Mouse (Mus musculus) Patski (cell line): ENCODE data around the gene 2300002M23Rik. TPM values are rescaled to one million over a fixed set of nuclear protein-coding genes. Genes with fewer than 3 reads are reported as not detected.

ENCODE experiments used
- ATAC-seq: fragments of 100-300 bp; one replicate; pipeline ENCODE4 v1.8.0; 2021
- CTCF ChIA-PET: fragments of 350-600 bp; sonication (Branson Sonifier 250); formaldehyde crosslinking; loops from one replicate; lab custom pipeline; 2022; ENCODE audit warnings: inconsistent platforms; lab: Charles Lee
- POLR2A ChIA-PET: fragments of 350-600 bp; sonication (Branson Sonifier 250); formaldehyde crosslinking; loops from one replicate; lab custom pipeline; 2022; ENCODE audit warnings: antibody characterized with exemption, inconsistent platforms; lab: Charles Lee
- DNase-seq: peaks from one replicate; pipeline ENCODE4 v3.0.0-alpha.2; 2011; ENCODE audit warnings: low read depth, low spot score
- H3K27me3 ChIP-seq: fragments of 371-371 bp; one replicate; pipeline ENCODE4 v1.5.1; 2021
- CTCF ChIP-seq: fragments of 100-300 bp; IDR thresholded peaks from one replicate; pipeline ENCODE4 v1.5.1; 2021
- in situ Hi-C: fragments of 300-500 bp; cut with MboI; formaldehyde crosslinking; loops from 3 replicates; pipeline ENCODE4 v1.11.1; 2018; ENCODE audit warnings: low pct_unique_long_range_greater_than_20kb, mixed read lengths
- polyA plus RNA-seq: library from polyadenylated mRNA; unstranded; gene quantifications from one replicate; pipeline ENCODE4 v1.2.3, GENCODE M21; 2021

Gene 2300002M23Rik
- polyA plus RNA-seq, 1 experiment from 2014 or later, result not detected

DNA sequence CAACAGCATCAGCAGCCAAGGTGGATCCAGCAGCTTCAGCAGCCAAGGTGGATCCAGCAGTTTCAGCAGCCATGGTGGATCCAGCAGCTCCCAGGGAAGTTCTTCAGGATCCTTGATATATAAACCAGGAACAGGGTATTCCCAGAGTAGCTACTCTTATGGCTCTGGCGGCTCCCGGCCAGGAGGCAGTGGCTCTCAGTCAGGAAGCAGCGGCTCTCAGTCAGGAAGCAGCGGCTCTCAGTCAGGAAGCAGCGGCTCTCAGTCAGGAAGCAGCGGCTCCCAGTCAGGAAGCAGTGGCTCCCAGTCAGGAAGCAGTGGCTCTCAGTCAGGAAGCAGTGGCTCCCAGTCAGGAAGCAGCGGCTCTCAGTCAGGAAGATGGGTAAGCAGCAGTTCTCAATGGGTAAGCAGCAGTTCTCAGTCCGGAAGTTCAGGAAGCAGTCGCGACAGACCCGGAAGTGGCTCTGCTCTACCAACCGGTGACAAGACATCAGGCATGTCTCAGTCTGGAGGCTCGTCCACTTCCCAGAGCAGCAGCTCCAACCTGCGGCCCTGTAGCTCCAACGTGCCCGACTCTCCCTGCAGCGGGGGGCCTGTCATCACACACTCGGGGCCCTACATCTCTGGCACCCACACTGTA lies 12.4 kb upstream of the 2300002M23Rik start:
- in situ Hi-C loops, result no loop called here
- TF ChIP-seq CTCF, result no peak
- POLR2A ChIA-PET, result interaction anchor here (1.4 kb wide), 1 partner anchor 24 kb away, joined by 3 read pairs; no protein-coding TSS in a partner anchor
- no peak for ATAC-seq
- CTCF ChIA-PET, result interaction anchor here (1.0 to 9.0 kb wide), 3 partner anchors 10 to 31 kb away, joined by 3 to 69 read pairs (median 6); no protein-coding TSS in a partner anchor
- H3K27me3 ChIP-seq, result no peaks in the 10 kb centered on the region
- DNase-seq, result no peak

DNA sequence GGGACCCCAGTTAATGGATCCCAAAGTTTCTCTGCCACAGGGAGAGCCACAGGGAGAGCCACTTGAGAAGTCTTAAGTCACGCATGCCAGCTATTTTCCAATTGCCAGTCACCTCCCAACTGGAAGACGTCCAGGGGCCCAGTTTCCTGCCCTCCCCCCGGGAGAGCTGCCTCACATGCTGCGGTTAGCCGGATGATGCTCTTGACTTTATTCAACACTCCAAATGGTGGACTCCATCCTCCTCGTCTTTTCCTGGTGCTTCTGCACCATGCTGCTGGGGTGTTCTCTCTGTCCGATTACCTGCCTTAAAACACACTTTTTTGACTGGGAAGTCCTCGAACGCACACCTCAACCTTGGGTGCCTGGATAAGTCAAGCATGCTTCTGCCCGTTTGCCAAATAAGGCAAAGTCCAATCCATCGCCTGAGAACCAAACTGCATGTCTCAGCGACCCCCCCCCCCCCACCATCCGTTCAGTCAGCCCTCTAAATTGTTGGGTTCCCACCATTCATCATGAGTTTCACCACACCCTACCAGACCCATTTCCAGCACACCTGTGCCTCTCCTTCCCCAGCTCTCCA lies 11.0 kb upstream of the 2300002M23Rik start:
- ChIA-PET CTCF (interaction anchor here (1.3 to 9.0 kb wide), 5 partner anchors 10 to 21 kb away, joined by 3 to 69 read pairs (median 9); no protein-coding TSS in a partner anchor), POLR2A (interaction anchor here (1.4 kb wide), 1 partner anchor 23 kb away, joined by 3 read pairs; no protein-coding TSS in a partner anchor)
- no peak for DNase-seq
- no peaks in the 10 kb centered on the region for H3K27me3 ChIP-seq
- no peak for TF ChIP-seq CTCF
- no peak for ATAC-seq
- in situ Hi-C loops, result no loop called here

DNA sequence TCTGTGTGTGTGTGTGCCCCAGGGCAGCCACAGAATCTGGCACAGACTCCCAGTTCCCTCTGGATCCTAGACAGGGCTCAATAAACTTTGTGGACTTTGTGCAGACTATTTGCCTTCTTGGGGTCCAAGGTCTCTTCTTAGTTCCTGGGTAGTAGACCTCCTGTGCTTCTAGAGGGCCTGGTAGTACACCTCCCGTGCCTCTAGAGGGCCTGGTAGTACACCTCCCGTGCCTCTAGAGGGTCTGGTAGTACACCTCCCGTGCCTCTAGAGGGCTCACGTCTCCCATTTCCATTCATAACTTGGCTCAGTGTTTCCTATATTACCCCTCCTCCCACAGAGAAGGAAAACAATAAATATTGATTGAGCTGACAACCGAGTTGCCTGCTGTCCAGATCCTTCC lies 10.4 kb upstream of the 2300002M23Rik start:
- in situ Hi-C loops, result no loop called here
- POLR2A ChIA-PET, result interaction anchor here (1.4 kb wide), 1 partner anchor 22 kb away, joined by 3 read pairs; no protein-coding TSS in a partner anchor

DNA sequence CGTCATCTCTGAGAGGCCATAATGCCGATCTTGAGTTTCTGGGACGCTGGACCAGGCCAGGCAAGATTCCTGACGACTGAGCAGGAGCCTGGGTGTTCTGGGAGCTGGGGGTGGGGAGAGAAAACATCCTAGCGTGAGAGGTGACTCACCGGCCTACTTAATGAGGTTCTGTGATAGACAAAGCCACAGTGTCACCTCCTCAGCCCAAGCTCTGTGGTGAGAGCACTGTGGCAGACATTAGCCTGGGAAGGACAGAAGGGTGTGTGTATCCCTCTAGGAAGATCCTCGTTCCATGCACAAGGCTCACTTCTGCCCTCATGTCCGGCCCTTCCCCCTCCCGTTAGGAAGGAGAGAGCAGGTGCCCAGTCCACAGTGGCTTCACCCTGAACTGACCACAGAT lies 9.9 kb upstream of the 2300002M23Rik start:
- in situ Hi-C loops, result no loop called here
- ATAC-seq (peak; percentile 60), DNase-seq (no peak)
- POLR2A ChIA-PET, result no interaction called here
- no peak for TF ChIP-seq CTCF
- H3K27me3 ChIP-seq, result no peaks in the 10 kb centered on the region
- CTCF ChIA-PET, result interaction anchor here (0.7 to 9.0 kb wide), 10 partner anchors 8 to 23 kb away, joined by 3 to 69 read pairs (median 4); partner anchors contain the start of gene 2300002M23Rik

More for the DNA sequence above, 10.4 kb upstream of the 2300002M23Rik start:
- H3K27me3 ChIP-seq, result no peaks in the 10 kb centered on the region
- CTCF ChIA-PET, result interaction anchor here (0.9 to 9.0 kb wide), 9 partner anchors 8 to 24 kb away, joined by 3 to 69 read pairs (median 4); partner anchors contain the start of gene 2300002M23Rik
- DNase-seq, result no peak
- ATAC-seq, result peak; percentile 55
- TF ChIP-seq CTCF, result no peak

DNA sequence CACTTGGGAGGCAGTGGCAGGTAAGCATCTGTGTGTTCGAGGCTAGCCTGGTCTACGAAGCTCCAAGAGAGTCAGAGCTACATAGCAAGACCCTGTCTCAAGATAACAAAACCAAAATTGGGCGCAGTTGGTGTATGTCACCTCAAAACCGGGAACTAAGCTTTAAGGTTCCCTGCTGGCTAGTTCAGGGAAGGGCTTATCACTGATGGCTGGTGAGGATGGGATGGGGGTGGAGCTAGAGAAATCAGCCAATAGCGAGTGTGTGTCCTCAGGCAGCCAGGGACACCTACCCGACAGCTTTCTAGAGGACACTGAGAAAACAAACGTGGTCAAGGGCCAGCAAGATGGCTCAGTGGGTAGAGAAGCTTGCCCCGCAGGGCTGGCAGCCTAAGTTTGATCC lies 9.0 kb upstream of the 2300002M23Rik start:
- H3K27me3 ChIP-seq, result no peaks in the 10 kb centered on the region
- ChIA-PET CTCF (interaction anchor here (0.7 to 9.0 kb wide), 8 partner anchors 8 to 168 kb away, joined by 3 to 69 read pairs (median 6); no protein-coding TSS in a partner anchor), POLR2A (interaction anchor here (1.1 kb wide), 1 partner anchor 9 kb away, joined by 3 read pairs; no protein-coding TSS in a partner anchor)
- no peak for TF ChIP-seq CTCF
- ATAC-seq, result no peak
- in situ Hi-C loops, result no loop called here
- DNase-seq, result no peak

DNA sequence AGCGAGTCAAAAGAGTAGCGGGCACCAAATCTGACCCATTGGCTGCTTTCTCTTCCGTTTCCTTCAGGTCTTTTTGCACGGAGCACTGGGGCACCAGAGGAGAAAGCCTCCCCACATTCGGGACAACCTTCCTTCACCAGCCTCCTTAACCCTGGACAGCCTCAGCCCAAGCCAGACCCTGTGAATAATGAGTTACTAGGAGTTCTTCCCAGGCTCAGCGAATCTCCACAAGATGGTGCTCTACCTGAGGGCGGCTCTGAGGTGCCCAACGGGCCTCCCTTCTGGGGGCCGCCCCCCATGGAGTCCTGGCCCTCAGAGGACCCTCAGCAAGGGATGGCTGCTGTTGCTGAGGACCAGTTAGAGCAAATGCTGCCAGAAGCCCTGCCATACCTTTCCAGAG lies 517 bp downstream of the 2300002M23Rik start:
- TF ChIP-seq CTCF, result no peak
- CTCF ChIA-PET, result interaction anchor here (1.2 kb wide), 1 partner anchor 10 kb away, joined by 4 read pairs; no protein-coding TSS in a partner anchor
- in situ Hi-C loops, result no loop called here

DNA sequence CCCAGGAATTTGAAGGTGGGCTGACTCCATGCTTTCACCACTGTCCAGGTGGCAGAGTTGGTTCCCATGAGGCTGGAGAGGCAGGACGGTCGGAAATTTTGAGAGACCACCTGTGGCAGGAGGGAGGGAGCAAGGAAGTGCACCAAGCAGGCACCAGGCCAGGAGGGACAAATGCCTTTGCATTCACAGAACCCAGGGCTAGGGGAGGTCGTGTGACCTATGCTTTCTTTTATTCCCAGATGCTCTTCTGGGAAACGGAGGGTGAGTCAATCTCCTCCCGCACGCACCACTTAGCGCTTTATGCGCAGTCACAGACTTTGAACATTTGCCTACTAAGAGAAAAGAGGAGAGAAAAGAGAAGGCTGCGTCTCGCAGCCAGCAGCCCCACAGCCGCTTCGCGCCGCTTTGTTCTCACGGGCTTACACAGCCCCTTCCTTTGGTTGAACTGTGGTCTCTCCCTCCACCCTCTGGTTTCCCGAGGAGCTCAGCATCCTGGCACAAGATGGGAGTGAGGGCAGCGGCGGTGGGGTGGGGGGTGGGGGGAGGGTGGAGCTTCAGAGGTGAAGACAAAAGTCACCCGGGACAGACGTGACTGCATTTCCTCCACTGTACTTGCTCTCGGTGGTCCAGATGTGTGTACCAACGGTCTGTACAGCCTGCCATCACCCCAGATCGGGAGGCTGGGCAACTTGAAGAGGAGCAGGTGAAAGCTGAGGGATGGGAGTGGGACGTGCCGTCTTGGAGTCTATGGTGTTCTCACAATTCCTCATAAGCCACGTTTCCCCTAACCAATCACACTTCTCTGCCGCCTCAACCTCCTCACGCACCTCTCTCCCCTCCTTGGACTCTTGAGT lies 2.1 kb downstream of the 2300002M23Rik start:
- no peak for ATAC-seq
- ChIA-PET POLR2A (interaction anchor here (0.6 to 1.2 kb wide), 2 partner anchors 8 to 960 kb away, joined by 3 to 5 read pairs; no protein-coding TSS in a partner anchor), CTCF (interaction anchor here (1.2 to 2.8 kb wide), 4 partner anchors 9 to 12 kb away, joined by 3 to 14 read pairs (median 6); no protein-coding TSS in a partner anchor)
- DNase-seq, result no peak
- in situ Hi-C loops, result no loop called here
- TF ChIP-seq CTCF, result no peak
- H3K27me3 ChIP-seq, result no peaks in the 10 kb centered on the region

More for the DNA sequence above, 517 bp downstream of the 2300002M23Rik start:
- H3K27me3 ChIP-seq, result no peaks in the 10 kb centered on the region
- ATAC-seq, result no peak
- no peak for DNase-seq
- POLR2A ChIA-PET, result interaction anchor here (1.1 kb wide), 1 partner anchor 9 kb away, joined by 4 read pairs; no protein-coding TSS in a partner anchor

DNA sequence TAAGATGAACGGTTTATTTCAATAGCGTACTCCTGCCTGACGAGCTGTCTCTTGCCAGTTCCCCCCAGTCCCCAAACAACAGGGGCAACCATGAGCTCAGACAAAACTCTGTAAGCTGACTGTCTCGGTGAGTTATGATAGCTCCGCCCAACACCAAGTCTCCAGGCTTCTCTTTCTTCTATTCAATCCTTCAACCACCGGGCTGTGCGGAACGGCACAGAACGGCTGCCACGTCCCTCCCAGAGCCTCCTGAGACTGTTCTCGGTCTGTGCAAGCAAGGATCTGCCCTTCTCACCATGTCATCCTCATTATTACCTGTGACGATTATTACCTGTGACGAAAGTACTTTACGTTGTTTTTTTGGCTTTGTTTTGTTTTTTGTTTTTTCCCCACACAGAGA lies 3.6 kb downstream of the 2300002M23Rik start:
- in situ Hi-C loops, result no loop called here
- DNase-seq, result no peak
- no peak for TF ChIP-seq CTCF
- ChIA-PET POLR2A (no interaction called here), CTCF (interaction anchor here (2.8 kb wide), 1 partner anchor 11 kb away, joined by 14 read pairs; no protein-coding TSS in a partner anchor)
- H3K27me3 ChIP-seq, result no peaks in the 10 kb centered on the region
- ATAC-seq, result no peak

DNA sequence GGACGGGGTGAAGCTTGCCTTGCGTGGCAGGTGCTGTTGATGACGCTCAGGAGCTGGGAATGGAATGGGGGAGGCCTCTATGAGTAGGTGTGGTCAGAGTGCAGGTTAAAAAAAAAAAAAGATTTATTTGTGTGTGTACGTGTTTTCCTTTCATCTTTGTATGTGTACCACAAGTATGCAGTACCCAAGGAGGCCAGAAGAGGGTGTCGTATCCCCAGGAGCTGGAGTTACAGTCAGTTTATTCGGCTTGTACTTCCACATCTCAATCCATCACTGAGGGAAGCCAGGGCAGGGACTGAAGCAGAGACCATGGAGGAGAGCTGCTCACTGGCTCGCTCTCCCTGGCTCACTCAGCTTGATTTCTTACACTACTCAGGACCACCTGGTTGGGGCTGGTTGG lies 4.2 kb downstream of the 2300002M23Rik start:
- no peak for ATAC-seq
- in situ Hi-C loops, result no loop called here
- DNase-seq, result no peak
- ChIA-PET CTCF (interaction anchor here (0.6 to 2.8 kb wide), 2 partner anchors 12 to 28 kb away, joined by 3 to 14 read pairs; no protein-coding TSS in a partner anchor), POLR2A (no interaction called here)
- TF ChIP-seq CTCF, result no peak
- no peaks in the 10 kb centered on the region for H3K27me3 ChIP-seq
